Mouse (Mus musculus) heart, adult 2 months (tissue): ENCODE measurements around the gene Parvb.

Experiments
- CTCF ChIP-seq: fragments of 200-600 bp; IDR thresholded peaks from 2 replicates; pipeline ENCODE4 v1.8.1; 2022; ENCODE audit warnings: antibody characterized with exemption, mild to moderate bottlenecking, moderate library complexity
- EP300 ChIP-seq: fragments of 200-500 bp; IDR thresholded peaks from 2 replicates; pipeline ENCODE4 v1.6.1; 2011; ENCODE audit warnings: low read depth, low read length, control low read depth; ENCODE audit not compliant: insufficient read depth
- POLR2A ChIP-seq: fragments of 200-500 bp; IDR thresholded peaks from 2 replicates; pipeline ENCODE4 v1.6.1; 2011; ENCODE audit warnings: mild to moderate bottlenecking, low read depth, low read length, control low read depth; ENCODE audit not compliant: insufficient read depth

DNA sequence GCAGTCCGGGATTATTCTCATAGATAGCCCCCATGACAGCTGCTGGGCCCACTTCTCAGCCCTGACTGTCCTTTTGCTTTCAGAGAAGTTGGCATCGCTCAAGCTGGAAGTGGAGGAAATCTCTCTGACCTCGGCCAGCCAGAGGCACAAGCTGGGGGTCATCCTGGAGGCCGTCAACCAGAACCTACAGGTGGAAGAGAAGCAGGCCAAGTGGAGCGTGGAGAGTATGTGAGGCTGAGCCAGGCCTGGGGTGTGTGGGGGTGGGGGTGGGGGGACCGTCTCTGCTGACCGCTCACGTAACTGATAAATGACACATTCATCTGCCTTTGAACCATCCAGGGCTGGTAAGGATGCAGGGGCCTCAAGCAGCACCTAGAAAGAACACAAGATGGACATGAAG lies 98.1 kb downstream of the Parvb start:
- TF ChIP-seq CTCF (no peak), POLR2A (no peak), EP300 (no peak)
